Mouse (Mus musculus): ENCODE measurements around the gene Lmo3. TPM values are rescaled to one million over a fixed set of nuclear protein-coding genes. Genes with fewer than 3 reads are reported as not detected.

The Lmo3 gene
- total and polyA plus RNA-seq, 3 experiments = not detected

GRCm38 (mm10) chr6:138421191-138421613 lies 160.6 kb downstream of the Lmo3 start:
- no peaks in the 10 kb centered on the region for H3K4me1 ChIP-seq (ENCODE audit: control insufficient read depth in 1 of 2, insufficient read depth in 2 of 2)
- in situ Hi-C loops (cut with MboI; ENCODE audit: low pct_ligation_motif_present, low pct_unique_long_range_greater_than_20kb, low sequenced_read_pairs) = no loop called here
- H3K79me2 ChIP-seq (replicated peaks; ENCODE audit: control insufficient read depth, extremely low read depth, insufficient read depth, poor library complexity, severe bottlenecking) = no peaks in the 10 kb centered on the region
- no peaks in the 10 kb centered on the region for H3K36me3 ChIP-seq (replicated peaks in 1 of 2; ENCODE audit: control insufficient read depth in 1 of 2, insufficient read depth in 1 of 2, low read length in 1 of 2)
- no peak for DNase-seq (ENCODE audit: extremely low read depth)
- no peak overlapping the region for H3K27ac ChIP-seq (ENCODE audit: insufficient read depth, low read depth)
- no peak overlapping the region for H3K4me3 ChIP-seq (replicated peaks in 1 of 3; ENCODE audit: low read depth in 2 of 3, low read length in 2 of 3, poor library complexity in 1 of 3)
- H3K9ac ChIP-seq (ENCODE audit: insufficient read depth, low read depth) = no peak overlapping the region
- no peaks in the 10 kb centered on the region for H3K27me3 ChIP-seq (replicated peaks)
- dilution Hi-C loops (cut with MboI; ENCODE audit: extremely low pct_ligation_motif_present, extremely low pct_unique_long_range_greater_than_20kb, low sequenced_read_pairs) = no loop called here
- peaks cover 60% of the 10 kb centered on the region for H3K9me3 ChIP-seq (replicated peaks; ENCODE audit: low read length)
- no peak overlapping the region for H3K4me2 ChIP-seq (ENCODE audit: insufficient read depth, low read depth, poor library complexity, severe bottlenecking)
- no peak for TF ChIP-seq BHLHE40 (IDR thresholded peaks at IDR 0.05; ENCODE audit: low read depth, low read length)
- no peak for TF ChIP-seq NELFE (IDR thresholded peaks at IDR 0.05; ENCODE audit: low read depth, low read length)
- TF ChIP-seq JUND (conservative IDR thresholded peaks at IDR 0.05; ENCODE audit: low read depth, low read length) = no peak
- TF ChIP-seq TBP (conservative IDR thresholded peaks at IDR 0.05; ENCODE audit: low read depth, low read length) = no peak
- TF ChIP-seq TCF12 (IDR thresholded peaks at IDR 0.05; ENCODE audit: low read depth, low read length) = no peak
- TF ChIP-seq ETS1 (conservative IDR thresholded peaks at IDR 0.05; ENCODE audit: low read depth, low read length) = no peak
- TF ChIP-seq UBTF (IDR thresholded peaks at IDR 0.05; ENCODE audit: low read depth, low read length) = no peak
- TF ChIP-seq PAX5 (IDR thresholded peaks at IDR 0.05; ENCODE audit: low read length) = no peak
- no peak for TF ChIP-seq JUN (IDR thresholded peaks at IDR 0.05; ENCODE audit: insufficient read depth, low read depth, low read length)
- no peak for TF ChIP-seq SIN3A (IDR thresholded peaks at IDR 0.05; ENCODE audit: low read length)
- TF ChIP-seq NRF1 (IDR thresholded peaks at IDR 0.05; ENCODE audit: low read depth, low read length) = no peak
- no peak for TF ChIP-seq ZC3H11A (IDR thresholded peaks at IDR 0.05; ENCODE audit: low read depth, low read length)
- no peak for TF ChIP-seq ZMIZ1 (IDR thresholded peaks at IDR 0.05; ENCODE audit: low read depth, low read length)
- no peak for TF ChIP-seq CHD1 (IDR thresholded peaks at IDR 0.05; ENCODE audit: low read depth, low read length)
- no peak for TF ChIP-seq MAFK (IDR thresholded peaks at IDR 0.05; ENCODE audit: insufficient replicate concordance, low read length)
- TF ChIP-seq ZKSCAN1 (IDR thresholded peaks at IDR 0.05; ENCODE audit: borderline replicate concordance, low read depth, low read length) = no peak
- no peak for TF ChIP-seq MXI1 (IDR thresholded peaks at IDR 0.05; ENCODE audit: low read depth, low read length)
- TF ChIP-seq CHD2 (IDR thresholded peaks at IDR 0.05; ENCODE audit: low read length) = no peak

GRCm38 (mm10) chr6:138420536-138420891 lies 161.3 kb downstream of the Lmo3 start:
- no peak overlapping the region for H3K9ac ChIP-seq (ENCODE audit: insufficient read depth, low read depth)
- dilution Hi-C loops (cut with MboI; ENCODE audit: extremely low pct_ligation_motif_present, extremely low pct_unique_long_range_greater_than_20kb, low sequenced_read_pairs) = no loop called here
- no peaks in the 10 kb centered on the region for H3K27me3 ChIP-seq (replicated peaks)
- H3K27ac ChIP-seq (ENCODE audit: insufficient read depth, low read depth) = no peak overlapping the region
- peaks cover 63% of the 10 kb centered on the region for H3K9me3 ChIP-seq (replicated peaks; ENCODE audit: low read length)
- no peaks in the 10 kb centered on the region for H3K36me3 ChIP-seq (replicated peaks in 1 of 2; ENCODE audit: control insufficient read depth in 1 of 2, insufficient read depth in 1 of 2, low read length in 1 of 2)
- no peak overlapping the region for H3K4me3 ChIP-seq (replicated peaks in 1 of 3; ENCODE audit: low read depth in 2 of 3, low read length in 2 of 3, poor library complexity in 1 of 3)
- TF ChIP-seq MXI1 (IDR thresholded peaks at IDR 0.05; ENCODE audit: low read depth, low read length) = no peak
- no peak for TF ChIP-seq ETS1 (conservative IDR thresholded peaks at IDR 0.05; ENCODE audit: low read depth, low read length)
- no peak for TF ChIP-seq ZMIZ1 (IDR thresholded peaks at IDR 0.05; ENCODE audit: low read depth, low read length)
- TF ChIP-seq TBP (conservative IDR thresholded peaks at IDR 0.05; ENCODE audit: low read depth, low read length) = no peak
- in situ Hi-C loops (cut with MboI; ENCODE audit: low pct_ligation_motif_present, low pct_unique_long_range_greater_than_20kb, low sequenced_read_pairs) = no loop called here
- H3K79me2 ChIP-seq (replicated peaks; ENCODE audit: control insufficient read depth, extremely low read depth, insufficient read depth, poor library complexity, severe bottlenecking) = no peaks in the 10 kb centered on the region
- H3K4me1 ChIP-seq (ENCODE audit: control insufficient read depth in 1 of 2, insufficient read depth in 2 of 2) = no peaks in the 10 kb centered on the region
- no peak for DNase-seq (ENCODE audit: extremely low read depth)
- H3K4me2 ChIP-seq (ENCODE audit: insufficient read depth, low read depth, poor library complexity, severe bottlenecking) = no peak overlapping the region
